In genomic region chr11:7211211-7211610, GRCm38 (mm10) we compare ENCODE assay signal across 10 mouse cellular contexts. TPM values are rescaled to one million over a fixed set of nuclear protein-coding genes. Genes with fewer than 3 reads are reported as not detected.
A peak's percentile ranks its signal among the peaks of the same experiment; 100 is the strongest.
DNase-seq lines count a peak whose midpoint lies in the region; ATAC-seq and TF ChIP-seq lines count a peak whose summit lies in the region.
"Had no signal": no experiment of that assay in that cellular context is flagged by ENCODE, and none has a peak within 500 bp of the region (broad histone marks: within the 10 kb centered on the region; RNA-seq: fewer than 3 reads in every experiment).

No protein-coding gene starts in this region.

- 36% methylated on average over 9 of the region's 9 CpGs for WGBS in hindbrain, embryonic 11.5 days
- 26% methylated on average over 9 of the region's 9 CpGs for WGBS in hindbrain, embryonic 12.5 days
- WGBS in embryonic facial prominence, embryonic 10.5 days: 24% methylated on average over 9 of the region's 9 CpGs
- WGBS in intestine, postnatal 0 days: 28% methylated on average over 9 of the region's 9 CpGs

- TF ChIP-seq CTCF in intestine, postnatal 0 days (IDR thresholded peaks at IDR 0.05; ENCODE audit: low read depth): no peak

- no peak overlapping the region for H3K4me2 ChIP-seq in hindbrain, embryonic 11.5 days (replicated peaks; ENCODE audit: low read depth, low read length)
- H3K4me2 ChIP-seq in hindbrain, embryonic 12.5 days (replicated peaks): no peak overlapping the region
- H3K4me2 ChIP-seq in intestine, postnatal 0 days (replicated peaks; ENCODE audit: low read depth): peak overlapping the region; percentile 33

- H3K9ac ChIP-seq in hindbrain, embryonic 11.5 days (ENCODE audit: low read depth, low read length): no peak overlapping the region
- no peak overlapping the region for H3K9ac ChIP-seq in hindbrain, embryonic 12.5 days
- H3K9ac ChIP-seq in intestine, postnatal 0 days (ENCODE audit: low read depth, low read length): no peak overlapping the region

- no peaks in the 10 kb centered on the region for H3K36me3 ChIP-seq in hindbrain, embryonic 11.5 days (ENCODE audit: control insufficient read depth, insufficient read depth, low read length)
- H3K36me3 ChIP-seq in hindbrain, embryonic 12.5 days: no peaks in the 10 kb centered on the region
- peaks cover 19% of the 10 kb centered on the region for H3K36me3 ChIP-seq in embryonic facial prominence, embryonic 10.5 days (replicated peaks)
- H3K36me3 ChIP-seq in intestine, postnatal 0 days (ENCODE audit: control insufficient read depth, insufficient read depth): no peaks in the 10 kb centered on the region

- H3K4me1 ChIP-seq in hindbrain, embryonic 11.5 days (replicated peaks; ENCODE audit: control insufficient read depth, insufficient read depth, low read length): no peaks in the 10 kb centered on the region; the same call in 1 of the 2 replicates
- peaks cover 16% of the 10 kb centered on the region for H3K4me1 ChIP-seq in hindbrain, embryonic 12.5 days
- H3K4me1 ChIP-seq in embryonic facial prominence, embryonic 10.5 days: peaks cover 43% of the 10 kb centered on the region
- H3K4me1 ChIP-seq in intestine, postnatal 0 days (replicated peaks; ENCODE audit: control insufficient read depth, insufficient read depth, low read length): no peaks in the 10 kb centered on the region

- peaks cover 27% of the 10 kb centered on the region for H3K27me3 ChIP-seq in hindbrain, embryonic 11.5 days (ENCODE audit: control insufficient read depth, insufficient read depth, low read length)
- peaks cover 41% of the 10 kb centered on the region for H3K27me3 ChIP-seq in hindbrain, embryonic 12.5 days
- peaks cover 43% of the 10 kb centered on the region for H3K27me3 ChIP-seq in embryonic facial prominence, embryonic 10.5 days (replicated peaks; ENCODE audit: low read depth, poor library complexity, severe bottlenecking)
- H3K27me3 ChIP-seq in intestine, postnatal 0 days (replicated peaks; ENCODE audit: control insufficient read depth, insufficient read depth, low read length): peaks cover 39% of the 10 kb centered on the region

- H3K9me3 ChIP-seq in hindbrain, embryonic 11.5 days (ENCODE audit: control insufficient read depth, low read length): no peaks in the 10 kb centered on the region
- H3K9me3 ChIP-seq in hindbrain, embryonic 12.5 days (replicated peaks): no peaks in the 10 kb centered on the region
- H3K9me3 ChIP-seq in embryonic facial prominence, embryonic 10.5 days: no peaks in the 10 kb centered on the region
- H3K9me3 ChIP-seq in intestine, postnatal 0 days (ENCODE audit: control insufficient read depth): no peaks in the 10 kb centered on the region

- no peak for ATAC-seq in hindbrain, embryonic 11.5 days (ENCODE audit: low FRiP score)
- ATAC-seq in hindbrain, embryonic 12.5 days (ENCODE audit: low FRiP score): no peak
- ATAC-seq in intestine, postnatal 0 days: no peak
- no peak for ATAC-seq in megakaryocyte, adult 5-6 weeks (ENCODE audit: poor library complexity, severe bottlenecking)
- ATAC-seq: Patski had no signal

- no peak overlapping the region for H3K27ac ChIP-seq in hindbrain, embryonic 11.5 days (ENCODE audit: low read depth, low read length)
- H3K27ac ChIP-seq in hindbrain, embryonic 12.5 days: no peak overlapping the region
- H3K27ac ChIP-seq in embryonic facial prominence, embryonic 10.5 days (replicated peaks): no peak overlapping the region
- no peak overlapping the region for H3K27ac ChIP-seq in intestine, postnatal 0 days (ENCODE audit: low read depth, low read length)

- DNase-seq in hindbrain, embryonic 11.5 days (ENCODE audit: low spot score): peak; percentile 25
- DNase-seq in embryonic facial prominence, embryonic 10.5 days (ENCODE audit: low spot score): peak; percentile 38
- DNase-seq in lung, postnatal 4 days: peak; percentile 15 to 41
- no peak for DNase-seq in MN1 (ENCODE audit: low spot score)
- no peak for DNase-seq in urinary bladder, postnatal 25 days (ENCODE audit: low spot score)

- no peak overlapping the region for H3K4me3 ChIP-seq in hindbrain, embryonic 11.5 days (ENCODE audit: low read depth, low read length)
- H3K4me3 ChIP-seq in hindbrain, embryonic 12.5 days: no peak overlapping the region
- peak overlapping the region; percentile 38 for H3K4me3 ChIP-seq in embryonic facial prominence, embryonic 10.5 days
- no peak overlapping the region for H3K4me3 ChIP-seq in intestine, postnatal 0 days (ENCODE audit: low read depth, low read length)

RNA-seq across cellular contexts. Expression of gene Igfbp3, which starts 2.5 kb away (rescaled TPM):
- polyA plus RNA-seq in hindbrain, embryonic 11.5 days (2014; fragmentation: Nextera tagmentation; extraction: Ambion mirVana): 16.8 and 19.1 TPM in 2 replicates
- polyA plus RNA-seq in hindbrain, embryonic 12.5 days (2016; fragmentation: Nextera tagmentation; extraction: Ambion mirVana): 26.2 and 43.9 TPM in 2 replicates
- polyA plus RNA-seq in embryonic facial prominence, embryonic 10.5 days (2016; fragmentation: Nextera tagmentation; extraction: Ambion mirVana): 30.2 and 32.3 TPM in 2 replicates
- polyA plus RNA-seq in intestine, postnatal 0 days (2015; fragmentation: Nextera tagmentation; extraction: Ambion mirVana): 52.7 and 57.1 TPM in 2 replicates
- total RNA-seq in megakaryocyte, adult 5-6 weeks (2015): 0.09 TPM in 1 of 2 replicates, not detected in the other
- 0.07 and 0.24 TPM in 2 replicates for total RNA-seq in megakaryocyte, adult 5-6 weeks (2017)

RNA-seq across cellular contexts. Expression of gene Igfbp1, which starts 13.6 kb away (rescaled TPM):
- 0.14 and 0.67 TPM in 2 replicates for polyA plus RNA-seq in hindbrain, embryonic 11.5 days (2014; fragmentation: Nextera tagmentation; extraction: Ambion mirVana)
- 0.18 and 0.50 TPM in 2 replicates for polyA plus RNA-seq in hindbrain, embryonic 12.5 days (2016; fragmentation: Nextera tagmentation; extraction: Ambion mirVana)
- polyA plus RNA-seq in embryonic facial prominence, embryonic 10.5 days (2016; fragmentation: Nextera tagmentation; extraction: Ambion mirVana): 0.12 TPM in 1 of 2 replicates, not detected in the other
- 0.12 TPM in 1 of 2 replicates, not detected in the other for polyA plus RNA-seq in intestine, postnatal 0 days (2015; fragmentation: Nextera tagmentation; extraction: Ambion mirVana)
- total RNA-seq in megakaryocyte, adult 5-6 weeks (2015): not detected in 2 replicates
- not detected in 2 replicates for total RNA-seq in megakaryocyte, adult 5-6 weeks (2017)

RNA-seq across cellular contexts. Expression of gene Gm11985, which starts 22.8 kb away (rescaled TPM):
- polyA plus RNA-seq in hindbrain, embryonic 11.5 days (2014; fragmentation: Nextera tagmentation; extraction: Ambion mirVana): not detected in 2 replicates
- polyA plus RNA-seq in hindbrain, embryonic 12.5 days (2016; fragmentation: Nextera tagmentation; extraction: Ambion mirVana): not detected in 2 replicates
- 0.15 TPM in 1 of 2 replicates, not detected in the other for polyA plus RNA-seq in embryonic facial prominence, embryonic 10.5 days (2016; fragmentation: Nextera tagmentation; extraction: Ambion mirVana)
- not detected in 2 replicates for polyA plus RNA-seq in intestine, postnatal 0 days (2015; fragmentation: Nextera tagmentation; extraction: Ambion mirVana)
- not detected in 2 replicates for total RNA-seq in megakaryocyte, adult 5-6 weeks (2015)
- not detected in 2 replicates for total RNA-seq in megakaryocyte, adult 5-6 weeks (2017)
- polyA plus RNA-seq: Patski; thymus, postnatal 0 days had no signal

Comparison
In these comparisons a context has a peak if more than half of its experiments do, and no peak if none do; other contexts are left out.
1. DNase-seq: peak in hindbrain, embryonic 11.5 days (single experiment), embryonic facial prominence, embryonic 10.5 days (single experiment) and lung, postnatal 4 days (2 of 2); none in MN1 (single experiment) and urinary bladder, postnatal 25 days (single experiment).